Mouse (Mus musculus): Measurements from ENCODE around the gene Patz1.

The Patz1 gene

DNA sequence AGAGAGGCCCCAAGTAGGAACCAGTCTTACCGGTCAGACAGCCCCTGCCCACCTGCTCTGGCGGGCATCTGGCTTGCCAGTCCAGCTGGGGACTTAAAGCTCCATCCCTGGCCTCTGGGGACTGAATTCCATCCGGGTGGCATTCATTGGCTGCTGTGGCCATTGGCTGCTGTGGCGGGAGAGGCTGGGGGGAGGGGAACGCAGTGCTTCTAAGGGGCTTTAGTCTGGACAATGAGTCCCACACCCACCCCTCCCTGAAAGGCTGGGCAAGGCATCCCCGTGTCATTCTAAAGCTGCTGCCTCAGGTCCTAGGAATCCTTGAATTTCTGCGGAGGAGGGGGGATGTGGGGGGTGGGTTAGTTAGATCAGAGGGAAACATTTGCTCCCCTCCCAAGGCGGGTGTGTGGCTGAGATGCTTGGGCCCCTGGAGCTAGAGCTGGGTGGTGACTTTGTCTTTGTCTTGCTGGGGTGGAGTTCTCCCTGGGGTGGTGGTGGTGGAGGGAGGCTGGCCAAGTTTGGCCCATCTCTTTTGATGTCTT, 4.1 kb downstream of the Patz1 start:
- peak; percentile 58 for DNase-seq (ENCODE audit: low spot score)

DNA sequence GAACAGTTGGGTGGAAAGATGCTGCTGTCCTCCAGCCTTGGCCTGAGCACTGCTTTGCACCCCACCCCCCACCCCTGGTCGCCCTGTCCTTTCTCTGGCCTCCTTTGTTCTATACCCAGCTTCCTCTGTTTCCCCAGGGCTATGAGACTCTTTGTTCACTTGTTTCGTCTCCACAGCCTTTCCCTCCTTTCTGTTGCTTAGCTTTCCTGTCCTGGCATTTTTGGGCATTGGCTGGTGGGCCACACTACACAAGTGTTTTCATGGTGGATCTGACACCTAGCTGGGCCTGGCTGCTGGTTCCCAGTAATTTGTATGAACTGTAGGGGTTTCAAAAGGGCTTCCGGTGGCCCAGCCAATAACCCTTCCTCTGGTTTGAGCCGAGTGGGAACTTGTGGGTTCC, 4.7 kb downstream of the Patz1 start:
- no peak for DNase-seq (ENCODE audit: low spot score)

- no peak for DNase-seq (ENCODE audit: low spot score)
Observed at GRCm38 (mm10) chr11:3294641-3295040, 6.0 kb downstream of the Patz1 start.

GRCm38 (mm10) chr11:3296056-3296455, 7.4 kb downstream of the Patz1 start:
- DNase-seq (ENCODE audit: low spot score) = no peak

- no peak for DNase-seq (ENCODE audit: low spot score)
Observed at GRCm38 (mm10) chr11:3297871-3298812, 9.5 kb downstream of the Patz1 start.

DNA sequence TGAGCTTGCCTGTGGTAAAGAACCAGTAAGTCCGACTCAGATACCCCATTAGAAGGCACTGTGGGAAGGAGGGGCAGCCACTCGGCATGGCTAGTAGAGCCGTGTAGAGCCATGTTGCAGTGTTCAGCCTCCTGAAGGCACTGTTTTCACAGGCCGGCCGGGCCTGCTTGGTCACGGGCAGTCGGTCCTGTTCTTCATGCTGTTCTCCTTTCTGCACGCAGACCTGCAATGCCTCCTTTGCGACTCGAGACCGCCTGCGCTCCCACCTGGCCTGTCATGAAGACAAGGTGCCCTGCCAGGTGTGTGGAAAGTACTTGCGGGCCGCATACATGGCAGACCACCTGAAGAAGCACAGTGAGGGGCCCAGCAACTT, 10.1 kb downstream of the Patz1 start:
- DNase-seq (ENCODE audit: low spot score) = no peak

GRCm38 (mm10) chr11:3301075-3301474, 12.4 kb downstream of the Patz1 start:
- DNase-seq (ENCODE audit: low spot score) = no peak

DNA sequence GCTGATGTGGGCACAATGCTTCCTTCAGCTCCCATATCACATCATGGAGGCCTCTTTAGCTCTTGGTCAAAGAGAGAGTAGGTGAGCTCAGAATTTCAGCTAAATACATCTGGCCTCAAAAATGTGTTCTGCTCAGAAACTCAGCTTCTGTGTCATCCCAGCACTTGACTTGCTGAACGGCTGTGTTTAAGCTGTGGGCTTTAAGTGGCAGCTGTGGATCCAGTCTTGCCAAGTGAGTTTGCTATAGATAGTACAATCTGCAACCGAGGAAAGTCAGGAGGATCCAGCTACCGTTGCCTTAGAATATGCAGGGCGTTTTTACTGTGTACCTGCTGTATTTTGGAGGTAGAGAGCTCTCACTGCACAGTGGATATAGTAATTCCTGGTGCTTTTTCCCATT, 13.7 kb downstream of the Patz1 start:
- no peak for DNase-seq (ENCODE audit: low spot score)

DNA sequence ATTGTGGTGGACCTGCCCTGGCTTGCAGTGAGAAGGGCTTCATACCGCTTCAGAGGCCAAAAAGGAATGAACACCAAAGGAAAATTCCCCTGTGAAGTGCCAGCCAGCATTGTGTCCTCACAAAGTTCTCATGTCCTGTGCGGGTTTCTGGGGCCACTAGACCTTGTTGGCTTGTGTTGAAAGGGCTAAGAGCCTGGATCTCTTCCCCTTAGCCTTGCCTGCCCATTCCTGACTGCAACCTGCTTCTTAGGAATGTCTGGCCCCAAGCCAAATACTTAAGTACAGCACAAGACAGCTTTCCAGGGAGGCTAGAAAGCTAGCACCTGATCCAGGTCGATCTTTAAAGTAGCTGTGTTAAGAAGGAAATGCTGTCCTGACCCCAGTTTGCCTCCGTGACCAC, 14.1 kb downstream of the Patz1 start:
- DNase-seq (ENCODE audit: low spot score) = peak; percentile 20

DNA sequence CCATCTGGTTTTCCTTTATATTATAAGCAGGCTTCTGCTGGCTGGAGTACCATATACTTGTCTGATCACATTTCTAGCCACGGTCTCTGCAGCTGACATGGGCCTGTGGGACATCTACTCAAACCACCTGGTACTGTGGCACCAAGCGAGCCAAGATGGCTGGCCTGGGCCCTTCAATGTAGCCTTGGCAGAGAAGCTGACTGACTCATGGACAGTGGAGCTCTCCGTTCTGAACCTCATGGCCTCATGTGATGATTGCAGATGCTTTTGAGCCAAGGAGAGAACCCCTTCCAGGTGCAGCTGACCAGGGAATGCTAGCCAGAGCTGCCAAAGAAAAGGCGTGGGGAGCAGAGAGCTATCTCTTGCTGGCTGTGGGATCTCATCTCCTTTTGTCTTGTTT, 17.1 kb downstream of the Patz1 start:
- DNase-seq (ENCODE audit: low spot score) = no peak

- DNase-seq (ENCODE audit: low spot score) = no peak
Observed at GRCm38 (mm10) chr11:3307875-3308274, 19.2 kb downstream of the Patz1 start.

DNA sequence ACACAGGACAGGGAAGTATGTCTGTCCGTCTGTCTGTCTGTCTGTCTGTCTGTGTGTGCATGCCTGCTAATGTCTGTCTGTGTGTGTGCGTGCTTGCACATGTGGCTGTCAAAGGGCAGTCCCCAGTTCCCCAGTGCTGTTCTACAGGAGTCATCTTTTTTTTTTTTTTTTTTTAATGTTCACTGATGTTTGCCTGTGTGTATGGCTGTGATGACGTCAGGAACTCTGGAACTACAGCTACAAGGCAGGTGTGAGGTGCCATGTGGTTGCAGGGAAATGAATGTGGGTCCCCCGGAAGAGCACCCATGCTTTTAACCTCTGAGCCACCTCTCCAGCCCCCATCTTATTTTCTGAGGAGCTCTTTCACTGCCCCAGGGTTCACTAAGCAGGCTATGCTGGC, 21.2 kb downstream of the Patz1 start:
- no peak for DNase-seq (ENCODE audit: low spot score)

GRCm38 (mm10) chr11:3310789-3311585, 22.3 kb downstream of the Patz1 start:
- no peak for DNase-seq (ENCODE audit: low spot score)

GRCm38 (mm10) chr11:3311586-3312347, 23.1 kb downstream of the Patz1 start:
- DNase-seq (ENCODE audit: low spot score) = no peak

DNA sequence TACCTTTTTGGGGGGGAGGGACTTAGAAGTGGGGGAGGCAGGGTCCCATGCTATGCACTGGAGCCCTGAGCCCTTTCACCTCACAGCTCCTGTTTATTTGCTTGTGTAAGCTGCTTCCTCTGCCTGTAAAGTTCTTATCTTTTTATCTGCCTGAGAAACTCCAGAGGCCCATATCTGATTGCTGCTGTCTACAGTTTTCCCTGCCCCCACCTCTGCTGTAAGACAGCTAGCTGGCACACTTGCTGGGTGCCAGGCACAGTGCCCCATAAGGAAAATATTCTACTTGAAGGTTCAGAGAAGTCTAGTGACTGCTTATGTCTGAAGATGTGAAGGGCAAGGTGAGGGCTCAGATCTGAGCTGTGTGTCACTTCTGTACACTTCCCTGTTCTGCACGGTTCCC, 24.6 kb downstream of the Patz1 start:
- peak; percentile 48 for DNase-seq (ENCODE audit: low spot score)

- DNase-seq (ENCODE audit: low spot score) = peak; percentile 55
Observed at GRCm38 (mm10) chr11:3314148-3314547, 25.5 kb downstream of the Patz1 start.

DNA sequence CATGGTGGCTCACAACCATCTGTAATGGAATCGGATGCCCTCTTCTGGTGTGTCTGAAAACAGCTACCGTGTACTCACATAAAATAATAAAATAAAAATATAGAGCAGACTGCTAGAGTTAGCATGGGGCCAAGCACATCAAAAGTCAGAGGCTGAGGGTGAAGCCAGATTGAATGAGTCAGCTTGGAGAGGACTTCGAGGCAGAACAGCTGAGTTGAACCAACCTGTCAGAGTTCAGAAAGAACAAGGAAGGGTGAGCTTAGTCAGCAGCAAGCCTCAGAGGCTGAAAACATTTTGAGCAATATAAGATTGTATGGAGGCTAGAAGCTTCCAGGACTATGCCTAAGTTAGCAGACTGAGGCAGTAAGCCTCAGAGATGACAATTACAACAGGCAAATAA, 29.6 kb downstream of the Patz1 start:
- DNase-seq (ENCODE audit: low spot score) = no peak

- DNase-seq (ENCODE audit: low spot score) = no peak
Observed at GRCm38 (mm10) chr11:3328271-3328670, 39.6 kb downstream of the Patz1 start.

DNA sequence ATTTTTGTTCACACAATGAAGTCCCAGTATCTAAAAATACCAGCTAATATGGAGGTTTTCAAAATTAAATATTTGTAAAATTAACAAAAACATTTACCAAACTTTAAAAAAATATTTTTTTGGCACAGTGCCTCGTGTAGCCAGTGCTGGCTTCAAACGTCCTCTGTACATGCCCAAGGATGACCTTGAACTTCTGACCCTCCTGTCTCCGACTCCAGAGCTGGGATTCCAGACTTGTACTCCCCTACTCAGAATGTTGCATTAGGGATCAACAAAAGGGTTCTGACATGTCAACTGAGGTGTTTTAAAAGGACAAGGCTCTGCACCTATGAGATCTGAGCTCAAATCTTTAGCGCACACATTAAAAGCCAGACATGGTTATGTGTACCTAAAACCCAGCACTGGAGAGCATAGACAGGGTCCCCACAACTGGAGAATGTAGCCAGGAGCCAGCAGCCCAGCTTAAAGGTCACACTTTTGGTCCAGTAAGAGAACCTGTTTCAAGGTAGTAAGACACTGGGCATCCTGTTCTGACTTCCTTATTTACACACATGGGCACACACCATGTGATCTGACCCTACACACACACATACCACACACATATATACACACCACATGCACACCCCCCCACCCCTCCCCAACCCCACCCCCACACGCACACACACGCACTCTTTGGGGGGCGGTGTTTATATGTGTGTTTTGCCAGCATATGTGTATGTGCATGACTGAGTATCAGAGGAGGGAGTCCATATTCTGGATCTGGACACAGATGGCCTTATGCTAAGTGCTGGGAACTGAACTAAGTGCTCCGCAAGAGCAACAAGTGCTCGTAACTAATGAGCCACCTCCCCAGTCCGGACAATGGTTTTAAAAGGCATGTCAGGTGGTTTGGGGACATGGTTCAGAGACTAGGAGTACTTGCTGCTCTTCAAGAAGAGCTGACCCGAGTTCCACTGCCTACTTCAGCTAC, 40.4 kb downstream of the Patz1 start:
- no peak for DNase-seq (ENCODE audit: low spot score)

GRCm38 (mm10) chr11:3329891-3330451, 41.3 kb downstream of the Patz1 start, which contains the start of gene Pik3ip1:
TSS of gene Pik3ip1 (plus strand) at chr11:3330401.
- DNase-seq (ENCODE audit: low spot score) = no peak
